Mouse (Mus musculus) hindbrain, embryonic 12.5 days (tissue): ENCODE measurements around the gene Hist1h4d. TPM values are rescaled to one million over a fixed set of nuclear protein-coding genes. Genes with fewer than 3 reads are reported as not detected.
"Not testable (repeated sequence)": the region's sequence is repeated elsewhere in the genome, so short reads cannot be mapped to it uniquely, and the experiment has no call there.

Experiments used
- ATAC-seq: fragments of 200-750 bp; cut with Nextera tagmentation; 2 replicates; pipeline ENCODE4 v1.8.0; 2017; ENCODE audit warnings: moderate TSS enrichment; ENCODE audit not compliant: low FRiP score
- H3K27ac ChIP-seq: fragments of 300-500 bp; sonication (generic); 2 replicates; pipeline ENCODE4 v1.5.1; 2016; ENCODE audit warnings: mild to moderate bottlenecking
- H3K27me3 ChIP-seq: fragments of 300-500 bp; sonication (generic); 2 replicates; pipeline ENCODE4 v1.6.1; 2016; ENCODE audit warnings: mild to moderate bottlenecking
- H3K36me3 ChIP-seq: fragments of 300-500 bp; sonication (generic); 2 replicates; pipeline ENCODE4 v1.6.1; 2016; ENCODE audit warnings: mild to moderate bottlenecking
- H3K4me1 ChIP-seq: fragments of 300-500 bp; sonication (generic); 2 replicates; pipeline ENCODE4 v1.6.1; 2016
- H3K4me2 ChIP-seq: fragments of 300-500 bp; sonication (generic); replicated peaks from 2 replicates; pipeline ENCODE4 v1.6.1; 2016; ENCODE audit warnings: mild to moderate bottlenecking
- H3K4me3 ChIP-seq: fragments of 300-500 bp; sonication (generic); 2 replicates; pipeline ENCODE4 v1.5.1; 2016; ENCODE audit warnings: mild to moderate bottlenecking
- H3K9ac ChIP-seq: fragments of 300-500 bp; sonication (generic); 2 replicates; pipeline ENCODE4 v1.6.1; 2016; ENCODE audit warnings: mild to moderate bottlenecking, moderate library complexity
- H3K9me3 ChIP-seq: fragments of 300-500 bp; sonication (generic); replicated peaks from 2 replicates; pipeline ENCODE4 v1.6.1; 2016; ENCODE audit warnings: mild to moderate bottlenecking
- WGBS: fragments of 180-500 bp; shearing (Covaris S2); methylation state at CpG from one replicate; pipeline ENCODE4 v1.1.7; 2016; 5-methylcytosine and 5-hydroxymethylcytosine counted together
- microRNA-seq: library from miRNA; unstranded; fragments of <30 nt; microRNA quantifications from one replicate; pipeline ENCODE4, GENCODE M21; 2017
- polyA plus RNA-seq: library from polyadenylated mRNA; unstranded; fragments of >200 nt; fragmentation: Nextera tagmentation; extraction: Ambion mirVana; gene quantifications from 2 replicates; pipeline ENCODE4 v1.2.1, GENCODE M21; 2016

Gene Hist1h4d
- polyA plus RNA-seq, 1 experiment from 2014 or later: 82.3 TPM

DNA sequence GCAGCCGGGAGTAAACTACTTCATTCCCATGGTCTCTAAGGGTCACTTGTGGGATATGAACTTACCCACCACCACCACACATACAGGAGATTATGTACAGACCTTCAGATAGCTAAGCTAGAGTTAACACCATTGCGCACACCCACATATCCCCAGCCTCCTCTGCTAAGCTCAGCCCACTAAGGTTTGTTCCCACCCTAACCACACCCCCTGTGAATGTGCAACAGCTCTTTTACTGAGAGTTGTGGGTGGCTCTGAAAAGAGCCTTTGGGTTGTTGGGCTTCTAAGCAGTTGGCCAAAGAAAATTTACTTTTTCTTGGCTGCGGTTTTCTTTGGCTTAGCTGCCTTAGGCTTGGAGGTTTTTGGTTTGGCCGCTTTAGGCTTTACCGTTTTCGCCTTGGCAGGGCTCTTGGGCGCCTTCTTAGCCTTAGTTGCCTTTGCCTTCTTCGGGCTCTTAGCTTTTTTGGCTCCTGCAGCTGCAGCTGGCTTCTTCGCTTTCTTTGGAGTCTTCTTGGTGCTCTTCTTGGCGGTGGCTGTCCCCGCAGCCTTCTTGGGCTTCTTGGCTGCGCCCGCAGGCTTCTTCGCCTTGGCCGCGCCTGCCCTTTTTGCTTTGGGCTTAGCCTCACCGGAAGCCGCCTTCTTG is 40.3 kb downstream of the Hist1h4d start:
- Histone ChIP-seq H3K9ac (peak overlapping the region; percentile 86), H3K9me3 (no peaks in the 10 kb centered on the region), H3K36me3 (no peaks in the 10 kb centered on the region), H3K4me1 (peaks cover 6% of the 10 kb centered on the region), H3K27ac (peak overlapping the region; percentile 97), H3K4me3 (peak overlapping the region; percentile 61), H3K4me2 (peak overlapping the region; percentile 94), H3K27me3 (no peaks in the 10 kb centered on the region)
- ATAC-seq: peak; percentile 76
- WGBS: under 1% methylated on average over 18 of the region's 18 CpGs

DNA sequence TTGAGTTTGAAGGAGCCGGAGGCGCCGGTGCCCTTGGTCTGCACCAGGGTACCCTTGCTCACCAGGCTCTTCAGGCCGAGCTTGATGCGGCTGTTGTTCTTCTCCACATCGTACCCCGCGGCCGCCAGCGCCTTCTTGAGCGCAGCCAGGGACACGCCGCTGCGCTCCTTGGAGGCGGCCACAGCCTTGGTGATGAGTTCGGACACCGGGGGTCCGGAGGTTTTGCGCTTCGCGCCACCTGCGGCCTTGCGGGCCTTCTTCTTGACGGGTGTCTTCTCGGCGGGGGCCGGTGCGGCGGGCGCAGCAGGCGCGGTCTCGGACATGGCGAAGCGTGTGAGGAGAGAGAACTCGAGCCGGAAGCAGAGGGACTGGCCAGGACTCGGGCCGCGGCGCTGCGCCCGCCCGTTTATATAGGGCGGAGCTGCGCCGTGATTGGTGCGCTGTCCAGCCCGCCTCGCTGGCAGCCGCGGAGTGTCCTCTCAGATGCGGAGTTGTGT is 40.8 kb downstream of the Hist1h4d start, which contains the start of gene Hist1h1e:
Gene Hist1h1e, minus strand, starts transcription at position 384 of the 497 bp plus-strand sequence.
- peak within 1 kb of the TSS; percentile 94 for H3K4me2 ChIP-seq
- H3K4me1 ChIP-seq, H3K36me3 ChIP-seq, H3K27me3 ChIP-seq, H3K9me3 ChIP-seq: not testable (repeated sequence)
- peak within 1 kb of the TSS; percentile 97 for H3K27ac ChIP-seq
- H3K9ac ChIP-seq: peak within 1 kb of the TSS; percentile 86
- H3K4me3 ChIP-seq: peak within 1 kb of the TSS; percentile 61
- WGBS: under 1% methylated on average over 51 of the region's 53 CpGs
- peak; percentile 97 for ATAC-seq

DNA sequence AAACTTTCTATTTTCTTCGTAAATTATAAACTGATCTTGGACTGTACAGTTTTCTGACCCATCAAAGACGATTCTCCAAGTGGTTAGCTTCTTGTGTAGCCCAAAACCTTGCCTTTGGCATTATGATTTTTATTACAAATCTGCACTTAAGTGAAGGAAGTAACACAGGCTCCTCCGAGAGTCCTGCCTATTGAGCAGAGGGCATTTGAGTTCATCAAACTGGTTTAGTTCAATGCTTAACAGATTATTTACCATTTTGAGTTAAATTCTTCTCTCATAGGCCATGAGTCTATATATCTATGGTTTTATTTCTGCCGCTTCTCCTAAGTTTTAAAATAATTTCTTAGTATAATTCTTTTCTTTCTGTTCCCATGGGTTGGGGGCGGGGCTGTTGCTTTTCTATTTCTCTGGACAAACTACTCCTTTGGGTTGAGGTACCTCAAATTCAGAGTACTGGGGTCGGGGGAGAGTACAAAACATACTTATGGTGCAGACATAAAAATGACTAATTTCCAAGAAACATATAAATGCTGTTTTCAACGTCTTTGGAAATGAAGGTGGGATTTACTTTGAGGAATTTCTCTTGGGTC is 41.6 kb downstream of the Hist1h4d start:
- Histone ChIP-seq H3K27me3 (no peaks in the 10 kb centered on the region), H3K9ac (peak overlapping the region; percentile 86), H3K36me3 (no peaks in the 10 kb centered on the region), H3K27ac (peak overlapping the region; percentile 97), H3K9me3 (no peaks in the 10 kb centered on the region), H3K4me1 (peaks cover 6% of the 10 kb centered on the region), H3K4me2 (peak overlapping the region; percentile 94), H3K4me3 (peak overlapping the region; percentile 61)
- no peak; the same call in 1 of the 2 replicates for ATAC-seq
- WGBS: 28% methylated on average over 7 of the region's 7 CpGs

GRCm38 (mm10) chr13:23630653-23631052 is 49.3 kb downstream of the Hist1h4d start:
- no peak for ATAC-seq
- Histone ChIP-seq H3K9ac (no peak overlapping the region), H3K4me2 (no peak overlapping the region), H3K27me3 (no peaks in the 10 kb centered on the region), H3K4me3 (no peak overlapping the region), H3K4me1 (no peaks in the 10 kb centered on the region), H3K27ac (no peak overlapping the region), H3K9me3 (no peaks in the 10 kb centered on the region), H3K36me3 (no peaks in the 10 kb centered on the region)
- 44% methylated on average over 1 of the region's 1 CpGs for WGBS

Small RNAs within 50 kb of the gene (microRNA-seq; reads per million reads assigned to microRNA genes)
- gene Gm44297: not detected
- gene Gm44359: not detected
- gene Gm44394: not detected

Other genes with a start within 250 kb of the Hist1h4d start
- gene Zfp322a, start 212.4 kb upstream of the Hist1h4d start, polyA plus RNA-seq: 58.9 and 63.2 TPM in 2 replicates
- 11.6 and 12.0 TPM in 2 replicates for gene Abt1, start 157.7 kb upstream of the Hist1h4d start, polyA plus RNA-seq
- gene Btn1a1, start 115.7 kb upstream of the Hist1h4d start, polyA plus RNA-seq: 0.12 TPM in 1 of 2 replicates, not detected in the other
- 0.34 and 0.43 TPM in 2 replicates for gene Btn2a2, start 92.7 kb upstream of the Hist1h4d start, polyA plus RNA-seq
- gene Hist1h4h, start 50.5 kb upstream of the Hist1h4d start, polyA plus RNA-seq: 5.7 and 6.9 TPM in 2 replicates
- 5.2 TPM in 1 of 2 replicates, not detected in the other for gene Hist1h2af, start 47.7 kb upstream of the Hist1h4d start, polyA plus RNA-seq
- gene Hist1h3g, start 46.2 kb upstream of the Hist1h4d start, polyA plus RNA-seq: 2.2 and 4.4 TPM in 2 replicates
- gene Hist1h2bh, start 38.2 kb upstream of the Hist1h4d start, polyA plus RNA-seq: 0.37 and 0.57 TPM in 2 replicates
- gene Hist1h3f, start 37.5 kb upstream of the Hist1h4d start, polyA plus RNA-seq: 0.66 and 1.4 TPM in 2 replicates
- gene Hist1h4f, start 29.9 kb upstream of the Hist1h4d start, polyA plus RNA-seq: 1.4 TPM in 1 of 2 replicates, not detected in the other
- gene Hist1h1d, start 28.3 kb upstream of the Hist1h4d start, polyA plus RNA-seq: 0.23 and 0.39 TPM in 2 replicates
- gene Hist1h3e, start 19.2 kb upstream of the Hist1h4d start, polyA plus RNA-seq: 4.4 and 5.6 TPM in 2 replicates
- gene Hist1h2ae, start 10.4 kb upstream of the Hist1h4d start, polyA plus RNA-seq: 67.4 and 81.6 TPM in 2 replicates
- gene Hist1h2bg, start 10.2 kb upstream of the Hist1h4d start, polyA plus RNA-seq: 4.8 and 7.1 TPM in 2 replicates
- 4.4 and 7.2 TPM in 2 replicates for gene Hist1h2bf, start 7.4 kb upstream of the Hist1h4d start, polyA plus RNA-seq
- 0.46 and 2.5 TPM in 2 replicates for gene Hist1h2ad, start 7.2 kb upstream of the Hist1h4d start, polyA plus RNA-seq
- gene Hist1h3d, start 5.8 kb upstream of the Hist1h4d start, polyA plus RNA-seq: 2.2 and 4.8 TPM in 2 replicates
- gene Hist1h2be, start 39.5 kb downstream of the Hist1h4d start, polyA plus RNA-seq: 1.9 and 2.2 TPM in 2 replicates
- 17.0 and 18.8 TPM in 2 replicates for gene Hist1h1e, start 41.0 kb downstream of the Hist1h4d start, polyA plus RNA-seq
- gene Hist1h2ac, start 102.3 kb downstream of the Hist1h4d start, polyA plus RNA-seq: 0.72 and 0.93 TPM in 2 replicates
- gene Hist1h2bc, start 102.6 kb downstream of the Hist1h4d start, polyA plus RNA-seq: 25.1 and 26.1 TPM in 2 replicates
- not detected in 2 replicates for gene Hist1h1t, start 114.2 kb downstream of the Hist1h4d start, polyA plus RNA-seq
- gene Hist1h4c, start 116.9 kb downstream of the Hist1h4d start, polyA plus RNA-seq: 3.6 and 4.2 TPM in 2 replicates
- gene Hfe, start 129.3 kb downstream of the Hist1h4d start, polyA plus RNA-seq: 4.9 and 5.2 TPM in 2 replicates
- gene Hist1h1c, start 157.2 kb downstream of the Hist1h4d start, polyA plus RNA-seq: 15.0 and 15.4 TPM in 2 replicates
- 9.7 and 11.6 TPM in 2 replicates for gene Hist1h3c, start 164.0 kb downstream of the Hist1h4d start, polyA plus RNA-seq
- 2.2 and 2.9 TPM in 2 replicates for gene Hist1h2bb, start 165.1 kb downstream of the Hist1h4d start, polyA plus RNA-seq
- gene Hist1h2ab, start 169.5 kb downstream of the Hist1h4d start, polyA plus RNA-seq: 22.4 and 45.2 TPM in 2 replicates
- 4.5 and 11.1 TPM in 2 replicates for gene Hist1h3b, start 170.7 kb downstream of the Hist1h4d start, polyA plus RNA-seq
- 5.0 and 5.5 TPM in 2 replicates for gene Hist1h4b, start 175.4 kb downstream of the Hist1h4d start, polyA plus RNA-seq
- 0.72 TPM in 1 of 2 replicates, not detected in the other for gene Hist1h4a, start 179.6 kb downstream of the Hist1h4d start, polyA plus RNA-seq
- 3.3 and 6.1 TPM in 2 replicates for gene Hist1h3a, start 180.8 kb downstream of the Hist1h4d start, polyA plus RNA-seq
- gene Hist1h1a, start 182.1 kb downstream of the Hist1h4d start, polyA plus RNA-seq: 2.4 and 2.7 TPM in 2 replicates
- not detected in 2 replicates for gene Trim38, start 188.3 kb downstream of the Hist1h4d start, polyA plus RNA-seq
- not detected in 2 replicates for gene Slc17a2, start 225.4 kb downstream of the Hist1h4d start, polyA plus RNA-seq